Mouse (Mus musculus): ENCODE measurements around the gene Grin2c. TPM values are rescaled to one million over a fixed set of nuclear protein-coding genes. Genes with fewer than 3 reads are reported as not detected.

Gene Grin2c
- total RNA-seq, 2 experiments from 2014 or later, result not detected

GRCm38 (mm10) chr11:115283891-115284620 lies 17.0 kb upstream of the Grin2c start:
- DNase-seq (ENCODE audit: low spot score in 2 of 2), result no peak

GRCm38 (mm10) chr11:115283486-115283765 lies 16.4 kb upstream of the Grin2c start:
- no peak for DNase-seq (ENCODE audit: low spot score in 2 of 2)

- no peak for DNase-seq (ENCODE audit: low spot score in 2 of 2)
These were observed 15.9 kb upstream of the Grin2c start for GRCm38 (mm10) chr11:115282723-115283485.

- no peak for DNase-seq (ENCODE audit: low spot score in 2 of 2)
These were observed 15.3 kb upstream of the Grin2c start for GRCm38 (mm10) chr11:115282295-115282694.

GRCm38 (mm10) chr11:115279726-115280125 lies 12.7 kb upstream of the Grin2c start:
- no peak for DNase-seq (ENCODE audit: low spot score in 2 of 2)

- no peak for DNase-seq (ENCODE audit: low spot score in 2 of 2)
These were observed 11.1 kb upstream of the Grin2c start for GRCm38 (mm10) chr11:115278176-115278575.

GRCm38 (mm10) chr11:115277604-115277975 lies 10.5 kb upstream of the Grin2c start:
- DNase-seq (ENCODE audit: low spot score in 2 of 2), result no peak

GRCm38 (mm10) chr11:115276780-115277603 lies 9.9 kb upstream of the Grin2c start, which contains the start of gene Fdxr:
Gene Fdxr (minus strand): TSS chr11:115277050.
- DNase-seq (ENCODE audit: low spot score in 2 of 2), result peak; percentile 92 to 98

- no peak for DNase-seq (ENCODE audit: low spot score in 2 of 2)
These were observed 8.9 kb upstream of the Grin2c start for GRCm38 (mm10) chr11:115275954-115276353.

GRCm38 (mm10) chr11:115275509-115275908 lies 8.5 kb upstream of the Grin2c start:
- DNase-seq (ENCODE audit: low spot score in 2 of 2), result no peak

- no peak for DNase-seq (ENCODE audit: low spot score in 2 of 2)
These were observed 7.7 kb upstream of the Grin2c start for GRCm38 (mm10) chr11:115274771-115275170.

GRCm38 (mm10) chr11:115274178-115274577 lies 7.1 kb upstream of the Grin2c start:
- DNase-seq (ENCODE audit: low spot score in 2 of 2), result no peak

GRCm38 (mm10) chr11:115273735-115274134 lies 6.7 kb upstream of the Grin2c start:
- no peak for DNase-seq (ENCODE audit: low spot score in 2 of 2)

- DNase-seq (ENCODE audit: low spot score in 2 of 2), result no peak
These were observed 6.0 kb upstream of the Grin2c start for GRCm38 (mm10) chr11:115272894-115273498.

GRCm38 (mm10) chr11:115271481-115271880 lies 4.4 kb upstream of the Grin2c start:
- DNase-seq (ENCODE audit: low spot score in 2 of 2), result no peak

- no peak for DNase-seq (ENCODE audit: low spot score in 2 of 2)
These were observed 4.0 kb upstream of the Grin2c start for GRCm38 (mm10) chr11:115271052-115271451.

GRCm38 (mm10) chr11:115270148-115270861 lies 3.3 kb upstream of the Grin2c start:
- DNase-seq (ENCODE audit: low spot score in 2 of 2), result peak; percentile 61 to 70

GRCm38 (mm10) chr11:115269330-115270066 lies 2.5 kb upstream of the Grin2c start:
- no peak for DNase-seq (ENCODE audit: low spot score in 2 of 2)

GRCm38 (mm10) chr11:115267958-115268357 lies 915 bp upstream of the Grin2c start:
- no peak for DNase-seq (ENCODE audit: low spot score in 2 of 2)

- no peak for DNase-seq (ENCODE audit: low spot score in 2 of 2)
These were observed 654 bp downstream of the Grin2c start for GRCm38 (mm10) chr11:115266400-115266778.

All from gastrocnemius, postnatal 4 days (tissue).